Mouse (Mus musculus): ENCODE results near the gene Paics.
"Not testable (repeated sequence)": the region's sequence is repeated elsewhere in the genome, so short reads cannot be mapped to it uniquely, and the experiment has no call there.

Gene Paics

GRCm38 (mm10) chr5:76951106-76952027 is at the start of gene Paics, which contains the start of gene Ppat:
Gene Paics, plus strand, starts transcription at chr5:76951307.
Gene Ppat, minus strand, starts transcription at chr5:76951578.
- DNase-seq, result peak; percentile 99

- no peak for DNase-seq
Measured at GRCm38 (mm10) chr5:76902131-76902530, 49.0 kb upstream of the Paics start.

- DNase-seq, result no peak
Measured at GRCm38 (mm10) chr5:76904713-76905404, 46.2 kb upstream of the Paics start.

- peak; percentile 98 for DNase-seq
Measured at GRCm38 (mm10) chr5:76905405-76906154, 45.5 kb upstream of the Paics start, which contains the start of gene Aasdh. Gene Aasdh, minus strand, starts transcription at chr5:76905514.

- DNase-seq, result no peak
Measured at GRCm38 (mm10) chr5:76906155-76906499, 45.0 kb upstream of the Paics start.

GRCm38 (mm10) chr5:76910807-76911206 is 40.3 kb upstream of the Paics start:
- no peak for DNase-seq

GRCm38 (mm10) chr5:76912522-76912921 is 38.6 kb upstream of the Paics start:
- DNase-seq, result not testable (repeated sequence)

- no peak for DNase-seq
Measured at GRCm38 (mm10) chr5:76922833-76923232, 28.3 kb upstream of the Paics start.

GRCm38 (mm10) chr5:76923428-76923827 is 27.7 kb upstream of the Paics start:
- DNase-seq, result no peak

GRCm38 (mm10) chr5:76924296-76924695 is 26.8 kb upstream of the Paics start:
- no peak for DNase-seq

- DNase-seq, result no peak
Measured at GRCm38 (mm10) chr5:76928124-76928832, 22.8 kb upstream of the Paics start.

- no peak for DNase-seq
Measured at GRCm38 (mm10) chr5:76929180-76929877, 21.8 kb upstream of the Paics start.

GRCm38 (mm10) chr5:76939717-76940116 is 11.4 kb upstream of the Paics start:
- DNase-seq, result no peak

- no peak for DNase-seq
Measured at GRCm38 (mm10) chr5:76941975-76942374, 9.1 kb upstream of the Paics start.

GRCm38 (mm10) chr5:76942505-76942904 is 8.6 kb upstream of the Paics start:
- DNase-seq, result no peak

GRCm38 (mm10) chr5:76944965-76945677 is 6.0 kb upstream of the Paics start:
- DNase-seq, result no peak

- no peak for DNase-seq
Measured at GRCm38 (mm10) chr5:76945678-76946033, 5.5 kb upstream of the Paics start.

GRCm38 (mm10) chr5:76947142-76947541 is 4.0 kb upstream of the Paics start:
- DNase-seq, result no peak

GRCm38 (mm10) chr5:76947758-76948157 is 3.3 kb upstream of the Paics start:
- no peak for DNase-seq

- no peak for DNase-seq
Measured at GRCm38 (mm10) chr5:76950343-76951105, 583 bp upstream of the Paics start.

All from retina, postnatal 1 day (tissue).